Mouse (Mus musculus) liver, embryonic 12.5 days (tissue): Measurements from ENCODE around the gene Kitl. TPM values are rescaled to one million over a fixed set of nuclear protein-coding genes. Genes with fewer than 3 reads are reported as not detected.
A peak's percentile ranks its signal among the peaks of the same experiment; 100 is the strongest.

Source experiments
- ATAC-seq: fragments of 200-750 bp; cut with Nextera tagmentation; 2 replicates; pipeline ENCODE4 v1.8.0; 2017; ENCODE audit warnings: moderate number of reproducible peaks, mild to moderate bottlenecking, moderate library complexity
- H3K27ac ChIP-seq: fragments of 300-500 bp; sonication (generic); 2 replicates; pipeline ENCODE4 v1.5.1; 2016; ENCODE audit warnings: mild to moderate bottlenecking
- H3K27me3 ChIP-seq: fragments of 300-500 bp; sonication (generic); replicated peaks from 2 replicates; pipeline ENCODE4 v1.6.1; 2016; ENCODE audit warnings: mild to moderate bottlenecking, moderate library complexity
- H3K36me3 ChIP-seq: fragments of 300-500 bp; sonication (generic); 2 replicates; pipeline ENCODE4 v1.6.1; 2016; ENCODE audit warnings: mild to moderate bottlenecking, moderate library complexity
- H3K4me1 ChIP-seq: fragments of 300-500 bp; sonication (generic); 2 replicates; pipeline ENCODE4 v1.6.1; 2016
- H3K4me2 ChIP-seq: fragments of 300-500 bp; sonication (generic); 2 replicates; pipeline ENCODE4 v1.6.1; 2016; ENCODE audit warnings: mild to moderate bottlenecking, moderate library complexity
- H3K4me3 ChIP-seq: fragments of 300-500 bp; sonication (generic); 2 replicates; pipeline ENCODE4 v1.5.1; 2016; ENCODE audit warnings: mild to moderate bottlenecking, moderate library complexity
- H3K9ac ChIP-seq: fragments of 300-500 bp; sonication (generic); 2 replicates; pipeline ENCODE4 v1.6.1; 2016; ENCODE audit warnings: mild to moderate bottlenecking, moderate library complexity
- H3K9me3 ChIP-seq: fragments of 300-500 bp; sonication (generic); replicated peaks from 2 replicates; pipeline ENCODE4 v1.6.1; 2016; ENCODE audit warnings: mild to moderate bottlenecking, moderate library complexity
- WGBS: fragments of 180-500 bp; shearing (Covaris S2); methylation state at CpG from one replicate; pipeline ENCODE4 v1.1.7; 2016; ENCODE audit not compliant: insufficient replicate concordance; 5-methylcytosine and 5-hydroxymethylcytosine counted together
- polyA plus RNA-seq: library from polyadenylated mRNA; unstranded; fragments of >200 nt; fragmentation: Nextera tagmentation; extraction: Ambion mirVana; gene quantifications from 2 replicates; pipeline ENCODE4 v1.2.1, GENCODE M21; 2016

Kitl gene
- polyA plus RNA-seq, 1 experiment from 2014 or later, result 19.6 TPM

GRCm38 (mm10) chr10:100014096-100014495, 1.3 kb upstream of the Kitl start:
- Histone ChIP-seq H3K4me1 (0 out of 2 replicates have a peak, but pooled peaks cover 7% of the 10 kb centered on the region), H3K9ac (no peak overlapping the region), H3K27ac (no peak overlapping the region), H3K27me3 (peaks cover 35% of the 10 kb centered on the region), H3K9me3 (no peaks in the 10 kb centered on the region), H3K36me3 (no peaks in the 10 kb centered on the region), H3K4me2 (no peak overlapping the region), H3K4me3 (no peak overlapping the region)
- ATAC-seq, result no peak
- WGBS, result 35% methylated on average over 2 of the region's 2 CpGs

GRCm38 (mm10) chr10:100016326-100016709, 888 bp downstream of the Kitl start:
- Histone ChIP-seq H3K36me3 (no peaks in the 10 kb centered on the region), H3K4me1 (peaks cover 20% of the 10 kb centered on the region; the same call in 1 of the 2 replicates), H3K4me2 (peak overlapping the region; percentile 65), H3K27me3 (peaks cover 35% of the 10 kb centered on the region), H3K9ac (peak overlapping the region; percentile 63), H3K9me3 (no peaks in the 10 kb centered on the region), H3K4me3 (peak overlapping the region; percentile 59), H3K27ac (0 out of 2 replicates have a peak overlapping the region, but pooled peaks have one; percentile 56)
- WGBS, result 2% methylated on average over 28 of the region's 28 CpGs
- no peak for ATAC-seq

GRCm38 (mm10) chr10:100016941-100017770, 1.7 kb downstream of the Kitl start:
- 19% methylated on average over 13 of the region's 13 CpGs for WGBS
- H3K4me3 ChIP-seq, result peak overlapping the region; percentile 59
- H3K36me3 ChIP-seq, result no peaks in the 10 kb centered on the region
- no peaks in the 10 kb centered on the region for H3K9me3 ChIP-seq
- H3K27me3 ChIP-seq, result peaks cover 35% of the 10 kb centered on the region
- ATAC-seq, result no peak
- H3K27ac ChIP-seq, result no peak overlapping the region
- H3K4me2 ChIP-seq, result peak overlapping the region; percentile 65
- no peak overlapping the region for H3K9ac ChIP-seq
- peaks cover 20% of the 10 kb centered on the region; the same call in 1 of the 2 replicates for H3K4me1 ChIP-seq

GRCm38 (mm10) chr10:100017771-100018070, 2.3 kb downstream of the Kitl start:
- peak overlapping the region; percentile 65 for H3K4me2 ChIP-seq
- no peak overlapping the region for H3K27ac ChIP-seq
- no peaks in the 10 kb centered on the region for H3K36me3 ChIP-seq
- H3K9me3 ChIP-seq, result no peaks in the 10 kb centered on the region
- H3K4me3 ChIP-seq, result peak overlapping the region; percentile 59
- H3K9ac ChIP-seq, result no peak overlapping the region
- ATAC-seq, result no peak
- H3K4me1 ChIP-seq, result peaks cover 20% of the 10 kb centered on the region; the same call in 1 of the 2 replicates
- 17% methylated on average over 10 of the region's 10 CpGs for WGBS
- peaks cover 35% of the 10 kb centered on the region for H3K27me3 ChIP-seq

GRCm38 (mm10) chr10:100018493-100018892, 3.1 kb downstream of the Kitl start:
- WGBS, result 33% methylated on average over 5 of the region's 5 CpGs
- no peak overlapping the region for H3K4me3 ChIP-seq

GRCm38 (mm10) chr10:100019246-100020195, 4.1 kb downstream of the Kitl start:
- H3K9ac ChIP-seq, result no peak overlapping the region
- H3K4me3 ChIP-seq, result no peak overlapping the region
- peaks cover 35% of the 10 kb centered on the region for H3K27me3 ChIP-seq
- H3K27ac ChIP-seq, result no peak overlapping the region
- peaks cover 20% of the 10 kb centered on the region; the same call in 1 of the 2 replicates for H3K4me1 ChIP-seq
- no peaks in the 10 kb centered on the region for H3K36me3 ChIP-seq
- no peak overlapping the region for H3K4me2 ChIP-seq
- no peaks in the 10 kb centered on the region for H3K9me3 ChIP-seq
- 63% methylated on average over 17 of the region's 17 CpGs for WGBS
- ATAC-seq, result no peak

More at GRCm38 (mm10) chr10:100018493-100018892, 3.1 kb downstream of the Kitl start:
- no peak for ATAC-seq
- Histone ChIP-seq H3K9ac (no peak overlapping the region), H3K4me1 (peaks cover 20% of the 10 kb centered on the region; the same call in 1 of the 2 replicates), H3K27ac (no peak overlapping the region), H3K36me3 (no peaks in the 10 kb centered on the region), H3K4me2 (peak overlapping the region; percentile 65; the same call in 1 of the 2 replicates), H3K9me3 (no peaks in the 10 kb centered on the region), H3K27me3 (peaks cover 35% of the 10 kb centered on the region)

GRCm38 (mm10) chr10:100022090-100022834, 6.8 kb downstream of the Kitl start:
- WGBS, result 53% methylated on average over 11 of the region's 11 CpGs
- peaks cover 16% of the 10 kb centered on the region for H3K27me3 ChIP-seq

GRCm38 (mm10) chr10:100022835-100023093, 7.3 kb downstream of the Kitl start:
- peaks cover 11% of the 10 kb centered on the region for H3K27me3 ChIP-seq
- no peak for ATAC-seq
- H3K9me3 ChIP-seq, result no peaks in the 10 kb centered on the region
- H3K36me3 ChIP-seq, result no peaks in the 10 kb centered on the region
- no peak overlapping the region for H3K9ac ChIP-seq
- H3K27ac ChIP-seq, result no peak overlapping the region
- H3K4me2 ChIP-seq, result no peak overlapping the region
- 60% methylated on average over 1 of the region's 1 CpGs for WGBS
- no peak overlapping the region for H3K4me3 ChIP-seq
- peaks cover 12% of the 10 kb centered on the region; the same call in 1 of the 2 replicates for H3K4me1 ChIP-seq

More at GRCm38 (mm10) chr10:100022090-100022834, 6.8 kb downstream of the Kitl start:
- H3K9me3 ChIP-seq, result no peaks in the 10 kb centered on the region
- H3K4me2 ChIP-seq, result no peak overlapping the region
- H3K9ac ChIP-seq, result no peak overlapping the region
- peaks cover 12% of the 10 kb centered on the region; the same call in 1 of the 2 replicates for H3K4me1 ChIP-seq
- H3K4me3 ChIP-seq, result no peak overlapping the region
- ATAC-seq, result no peak
- H3K27ac ChIP-seq, result no peak overlapping the region
- no peaks in the 10 kb centered on the region for H3K36me3 ChIP-seq

GRCm38 (mm10) chr10:100025665-100026064, 10.2 kb downstream of the Kitl start:
- Histone ChIP-seq H3K27me3 (no peaks in the 10 kb centered on the region), H3K36me3 (no peaks in the 10 kb centered on the region), H3K27ac (0 out of 2 replicates have a peak overlapping the region, but pooled peaks have one; percentile 14), H3K4me3 (no peak overlapping the region), H3K9me3 (no peaks in the 10 kb centered on the region), H3K9ac (no peak overlapping the region), H3K4me2 (no peak overlapping the region), H3K4me1 (0 out of 2 replicates have a peak, but pooled peaks cover 3% of the 10 kb centered on the region)
- no peak for ATAC-seq
- WGBS, result 39% methylated on average over 8 of the region's 8 CpGs

- Histone ChIP-seq H3K27me3 (no peaks in the 10 kb centered on the region), H3K4me3 (no peak overlapping the region), H3K9ac (no peak overlapping the region), H3K4me1 (peaks cover 12% of the 10 kb centered on the region; the same call in 1 of the 2 replicates), H3K9me3 (no peaks in the 10 kb centered on the region), H3K4me2 (no peak overlapping the region), H3K36me3 (no peaks in the 10 kb centered on the region), H3K27ac (peak overlapping the region; percentile 48; the same call in 1 of the 2 replicates)
- WGBS, result 62% methylated on average over 1 of the region's 1 CpGs
- no peak for ATAC-seq
Measured at GRCm38 (mm10) chr10:100026778-100027177, 11.3 kb downstream of the Kitl start.

GRCm38 (mm10) chr10:100030385-100030784, 15.0 kb downstream of the Kitl start:
- 69% methylated on average over 5 of the region's 5 CpGs for WGBS
- ATAC-seq, result no peak

More at GRCm38 (mm10) chr10:100030385-100030784, 15.0 kb downstream of the Kitl start:
- peaks cover 16% of the 10 kb centered on the region; the same call in 1 of the 2 replicates for H3K4me1 ChIP-seq
- no peaks in the 10 kb centered on the region for H3K36me3 ChIP-seq
- H3K4me3 ChIP-seq, result no peak overlapping the region
- H3K9ac ChIP-seq, result no peak overlapping the region
- no peaks in the 10 kb centered on the region for H3K27me3 ChIP-seq
- no peaks in the 10 kb centered on the region for H3K9me3 ChIP-seq
- no peak overlapping the region for H3K4me2 ChIP-seq
- H3K27ac ChIP-seq, result no peak overlapping the region
